Mouse (Mus musculus): ENCODE measurements at regions not wholly inside any gene's neighbourhood (a gene's known extent, or its start where the extent isn't known, plus 50 kb on each side); places are given as distances from the start of the nearest gene placed in this dataset.
"Not testable (repeated sequence)": the region's sequence is repeated elsewhere in the genome, so short reads cannot be mapped to it uniquely, and the experiment has no call there.

DNA sequence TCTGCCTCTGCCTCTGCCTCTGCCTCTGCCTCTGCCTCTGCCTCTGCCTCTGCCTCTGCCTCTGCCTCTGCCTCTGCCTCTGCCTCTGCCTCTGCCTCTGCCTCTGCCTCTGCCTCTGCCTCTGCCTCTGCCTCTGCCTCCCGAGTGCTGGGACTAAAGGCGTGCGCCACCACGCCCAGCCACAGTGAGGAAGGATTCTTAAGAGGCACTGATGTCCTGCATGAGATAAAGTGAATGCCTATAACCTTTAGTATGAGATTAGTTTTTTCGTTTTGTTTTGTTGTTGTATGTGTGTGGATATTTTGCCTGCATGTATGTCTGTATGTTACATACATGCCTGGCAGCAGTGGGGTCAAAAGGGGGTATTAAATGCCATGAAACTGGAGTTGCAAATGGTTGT lies 63.2 kb downstream of the Hlx start:
- not testable (repeated sequence) for H3K79me2 ChIP-seq (ENCODE audit: control insufficient read depth, insufficient read depth); H3K4me2 ChIP-seq (ENCODE audit: low read depth); H3ac ChIP-seq (ENCODE audit: control insufficient read depth, insufficient read length); H3K4me3 ChIP-seq; H3K27me3 ChIP-seq (ENCODE audit: control insufficient read depth, insufficient read depth, insufficient read length); H3K36me3 ChIP-seq (ENCODE audit: control insufficient read depth, insufficient read depth)

DNA sequence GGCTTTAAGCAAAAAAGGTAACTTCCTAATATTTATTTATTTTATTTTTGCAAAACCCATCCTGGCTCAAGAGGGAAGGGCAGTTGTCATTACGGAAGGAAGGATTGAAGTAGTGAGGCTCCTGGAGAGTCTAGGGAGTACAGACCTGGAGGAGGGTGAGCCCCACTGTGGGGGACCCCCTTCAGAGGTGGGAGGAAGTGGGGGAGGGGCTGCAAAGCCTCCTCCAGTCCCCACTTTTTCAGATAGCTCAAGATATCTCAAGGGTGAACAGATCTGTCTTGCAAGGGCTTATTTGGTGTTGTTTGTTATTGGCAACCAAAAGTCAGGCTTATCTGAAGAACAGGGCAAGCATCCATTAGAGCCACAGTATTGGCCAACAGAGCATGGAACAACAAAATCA lies 64.0 kb downstream of the Hlx start:
- no peak overlapping the region for H3K4me3 ChIP-seq
- no peaks in the 10 kb centered on the region for H3K79me2 ChIP-seq (ENCODE audit: control insufficient read depth, insufficient read depth)
- H3K4me2 ChIP-seq (ENCODE audit: low read depth) = no peak overlapping the region
- no peak overlapping the region for H3ac ChIP-seq (ENCODE audit: control insufficient read depth, insufficient read length)
- H3K36me3 ChIP-seq (ENCODE audit: control insufficient read depth, insufficient read depth) = no peaks in the 10 kb centered on the region
- TF ChIP-seq MYOG (IDR thresholded peaks at IDR 0.05; ENCODE audit: control insufficient read depth in 1 of 3, insufficient read depth in 1 of 3, insufficient read length in 2 of 3, low read depth in 2 of 3) = no peak
- TF ChIP-seq POLR2AphosphoS2 (IDR thresholded peaks at IDR 0.05; ENCODE audit: insufficient read length, low read depth) = no peak
- TF ChIP-seq USF1 (IDR thresholded peaks at IDR 0.05; ENCODE audit: low read depth) = no peak
- no peak for TF ChIP-seq E2F4 (IDR thresholded peaks at IDR 0.05; ENCODE audit: insufficient read depth)
- TF ChIP-seq TCF12 (IDR thresholded peaks at IDR 0.05; ENCODE audit: insufficient read depth, poor library complexity, severe bottlenecking) = no peak
- no peaks in the 10 kb centered on the region for H3K27me3 ChIP-seq (ENCODE audit: control insufficient read depth, insufficient read depth, insufficient read length)

DNA sequence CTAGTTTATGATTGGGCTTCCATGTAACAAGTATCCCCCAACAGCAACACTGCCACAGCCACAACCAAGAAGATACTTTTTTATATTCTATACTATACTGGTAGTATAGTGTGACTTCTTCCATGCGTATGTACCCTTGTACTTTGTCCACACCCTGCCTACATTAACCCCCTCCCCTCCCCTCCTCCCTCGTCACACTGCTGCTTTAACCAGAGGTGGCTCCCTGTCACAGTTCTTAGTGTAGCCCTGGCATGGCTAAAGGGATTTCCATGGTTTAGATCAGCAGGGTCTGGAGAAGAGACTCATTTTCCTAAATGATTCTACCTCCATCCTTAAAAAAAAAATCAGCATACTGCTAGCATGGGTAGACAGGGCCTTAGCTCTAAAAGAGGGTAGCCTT lies 64.4 kb downstream of the Hlx start:
- no peak overlapping the region for H3K4me3 ChIP-seq
- no peak overlapping the region for H3K4me2 ChIP-seq (ENCODE audit: low read depth)
- no peaks in the 10 kb centered on the region for H3K36me3 ChIP-seq (ENCODE audit: control insufficient read depth, insufficient read depth)
- H3ac ChIP-seq (ENCODE audit: control insufficient read depth, insufficient read length) = no peak overlapping the region
- H3K27me3 ChIP-seq (ENCODE audit: control insufficient read depth, insufficient read depth, insufficient read length) = no peaks in the 10 kb centered on the region
- H3K79me2 ChIP-seq (ENCODE audit: control insufficient read depth, insufficient read depth) = no peaks in the 10 kb centered on the region
- TF ChIP-seq E2F4 (IDR thresholded peaks at IDR 0.05; ENCODE audit: insufficient read depth) (no peak), USF1 (IDR thresholded peaks at IDR 0.05; ENCODE audit: low read depth) (no peak), MAX (IDR thresholded peaks at IDR 0.05; ENCODE audit: low read depth) (no peak), POLR2A (IDR thresholded peaks at IDR 0.05; ENCODE audit: insufficient read length, low read depth) (no peak), CEBPB (IDR thresholded peaks at IDR 0.05; ENCODE audit: insufficient read depth, poor library complexity, severe bottlenecking) (no peak), MYOG (IDR thresholded peaks at IDR 0.05; ENCODE audit: control insufficient read depth in 1 of 3, insufficient read depth in 1 of 3, insufficient read length in 2 of 3, low read depth in 2 of 3) (no peak), TCF12 (IDR thresholded peaks at IDR 0.05; ENCODE audit: insufficient read depth, poor library complexity, severe bottlenecking) (no peak), SRF (IDR thresholded peaks at IDR 0.05; ENCODE audit: control insufficient read depth, insufficient read length, low read depth) (no peak), MYOD1 (IDR thresholded peaks at IDR 0.05; ENCODE audit: control insufficient read depth in 1 of 3, insufficient read length in 2 of 3, low read depth in 2 of 3) (no peak), REST (IDR thresholded peaks at IDR 0.05; ENCODE audit: insufficient read depth, insufficient read length) (no peak), POLR2AphosphoS2 (IDR thresholded peaks at IDR 0.05; ENCODE audit: insufficient read length, low read depth) (no peak), TCF3 (IDR thresholded peaks at IDR 0.05; ENCODE audit: insufficient read length, low read depth) (no peak)

DNA sequence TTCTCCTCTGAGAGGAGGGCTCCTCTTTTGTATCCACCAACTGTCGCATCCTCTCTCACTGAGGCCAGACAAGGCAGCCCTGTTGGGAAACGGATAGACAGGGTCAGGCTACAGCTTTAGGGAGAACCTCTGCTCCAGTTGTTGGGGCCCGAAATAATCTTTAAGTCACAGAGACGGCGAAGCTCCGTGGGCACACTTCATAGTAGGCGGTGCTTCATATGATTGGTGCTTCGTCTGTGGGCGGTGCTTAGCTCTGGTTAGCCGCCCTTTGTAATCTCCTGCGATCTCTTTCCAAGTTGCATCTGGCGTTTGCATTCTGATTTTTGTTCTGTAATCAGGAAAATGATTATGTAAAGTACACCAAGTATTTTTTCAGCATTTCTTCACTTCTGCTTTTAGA lies 67.2 kb downstream of the Hlx start:
- no peaks in the 10 kb centered on the region for H3K27me3 ChIP-seq (ENCODE audit: control insufficient read depth, insufficient read depth, insufficient read length)
- H3K79me2 ChIP-seq (ENCODE audit: control insufficient read depth, insufficient read depth) = no peaks in the 10 kb centered on the region
- no peak overlapping the region for H3K4me3 ChIP-seq
- no peak for TF ChIP-seq TCF12 (IDR thresholded peaks at IDR 0.05; ENCODE audit: insufficient read depth, poor library complexity, severe bottlenecking)
- TF ChIP-seq POLR2A (IDR thresholded peaks at IDR 0.05; ENCODE audit: insufficient read length, low read depth) = no peak
- TF ChIP-seq REST (IDR thresholded peaks at IDR 0.05; ENCODE audit: insufficient read depth, insufficient read length) = no peak
- TF ChIP-seq POLR2AphosphoS2 (IDR thresholded peaks at IDR 0.05; ENCODE audit: insufficient read length, low read depth) = no peak
- no peak for TF ChIP-seq MYOD1 (IDR thresholded peaks at IDR 0.05; ENCODE audit: control insufficient read depth in 1 of 3, insufficient read length in 2 of 3, low read depth in 2 of 3)
- TF ChIP-seq E2F4 (IDR thresholded peaks at IDR 0.05; ENCODE audit: insufficient read depth) = no peak
- no peak for TF ChIP-seq CEBPB (IDR thresholded peaks at IDR 0.05; ENCODE audit: insufficient read depth, poor library complexity, severe bottlenecking)
- TF ChIP-seq TCF3 (IDR thresholded peaks at IDR 0.05; ENCODE audit: insufficient read length, low read depth) = no peak
- no peak for TF ChIP-seq MAX (IDR thresholded peaks at IDR 0.05; ENCODE audit: low read depth)
- TF ChIP-seq MYOG (IDR thresholded peaks at IDR 0.05; ENCODE audit: control insufficient read depth in 1 of 3, insufficient read depth in 1 of 3, insufficient read length in 2 of 3, low read depth in 2 of 3) = no peak
- no peak for TF ChIP-seq USF1 (IDR thresholded peaks at IDR 0.05; ENCODE audit: low read depth)
- H3K4me2 ChIP-seq (ENCODE audit: low read depth) = no peak overlapping the region
- H3K36me3 ChIP-seq (ENCODE audit: control insufficient read depth, insufficient read depth) = no peaks in the 10 kb centered on the region
- H3ac ChIP-seq (ENCODE audit: control insufficient read depth, insufficient read length) = no peak overlapping the region

DNA sequence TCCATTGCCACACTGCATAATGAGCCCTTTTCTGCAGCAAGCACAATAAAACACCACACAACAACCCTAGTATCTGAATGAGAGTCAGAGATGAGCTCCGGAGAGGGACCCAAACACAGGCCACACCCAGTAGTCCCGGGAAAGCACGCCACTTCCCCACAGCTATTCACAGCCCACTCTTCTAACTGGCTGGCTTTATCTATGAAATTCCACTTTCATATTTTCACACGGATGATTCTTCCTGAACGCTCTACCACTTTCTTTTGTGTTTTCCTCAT lies 68.4 kb downstream of the Hlx start:
- H3K4me2 ChIP-seq (ENCODE audit: low read depth) = peak overlapping the region; percentile 92

More for the DNA sequence above, 68.4 kb downstream of the Hlx start:
- Histone ChIP-seq H3K27me3 (ENCODE audit: control insufficient read depth, insufficient read depth, insufficient read length) (no peaks in the 10 kb centered on the region), H3K4me3 (peak overlapping the region; percentile 7), H3K79me2 (ENCODE audit: control insufficient read depth, insufficient read depth) (no peaks in the 10 kb centered on the region), H3K36me3 (ENCODE audit: control insufficient read depth, insufficient read depth) (no peaks in the 10 kb centered on the region), H3ac (ENCODE audit: control insufficient read depth, insufficient read length) (no peak overlapping the region)
- no peak for TF ChIP-seq POLR2AphosphoS2 (IDR thresholded peaks at IDR 0.05; ENCODE audit: insufficient read length, low read depth)
- TF ChIP-seq E2F4 (IDR thresholded peaks at IDR 0.05; ENCODE audit: insufficient read depth) = no peak
- no peak for TF ChIP-seq MYOG (IDR thresholded peaks at IDR 0.05; ENCODE audit: control insufficient read depth in 1 of 3, insufficient read depth in 1 of 3, insufficient read length in 2 of 3, low read depth in 2 of 3)
- no peak for TF ChIP-seq MYOD1 (IDR thresholded peaks at IDR 0.05; ENCODE audit: control insufficient read depth in 1 of 3, insufficient read length in 2 of 3, low read depth in 2 of 3)
- no peak for TF ChIP-seq TCF12 (IDR thresholded peaks at IDR 0.05; ENCODE audit: insufficient read depth, poor library complexity, severe bottlenecking)
- TF ChIP-seq REST (IDR thresholded peaks at IDR 0.05; ENCODE audit: insufficient read depth, insufficient read length) = no peak
- TF ChIP-seq CEBPB (IDR thresholded peaks at IDR 0.05; ENCODE audit: insufficient read depth, poor library complexity, severe bottlenecking) = no peak
- no peak for TF ChIP-seq USF1 (IDR thresholded peaks at IDR 0.05; ENCODE audit: low read depth)
- no peak for TF ChIP-seq MAX (IDR thresholded peaks at IDR 0.05; ENCODE audit: low read depth)
- no peak for TF ChIP-seq TCF3 (IDR thresholded peaks at IDR 0.05; ENCODE audit: insufficient read length, low read depth)
- no peak for TF ChIP-seq POLR2A (IDR thresholded peaks at IDR 0.05; ENCODE audit: insufficient read length, low read depth)
